Mouse (Mus musculus) brain, embryonic 14.5 days (tissue): ENCODE measurements at regions not wholly inside any gene's neighbourhood (a gene's known extent, or its start where the extent isn't known, plus 50 kb on each side); places are given as distances from the start of the nearest gene placed in this dataset.

Experiments used
- CTCF ChIP-seq: fragments of 200-500 bp; IDR thresholded peaks from 2 replicates; pipeline ENCODE4 v1.5.1; 2012; ENCODE audit warnings: inconsistent platforms, mild to moderate bottlenecking, moderate library complexity, borderline replicate concordance; ENCODE audit not compliant: insufficient read depth, insufficient read length; ENCODE audit errors: extremely low read depth
- POLR2A ChIP-seq: fragments of 200-500 bp; IDR thresholded peaks from 2 replicates; pipeline ENCODE4 v1.6.1; 2012; ENCODE audit warnings: mild to moderate bottlenecking, inconsistent platforms, borderline replicate concordance; ENCODE audit not compliant: poor library complexity, insufficient read depth, insufficient read length, severe bottlenecking; ENCODE audit errors: extremely low read depth

GRCm38 (mm10) chr10:117483091-117483600 lies 103.3 kb upstream of the Cpsf6 start:
- TF ChIP-seq CTCF (no peak), POLR2A (no peak)
